Mouse (Mus musculus): ENCODE data around the gene Spa17. TPM values are rescaled to one million over a fixed set of nuclear protein-coding genes. Genes with fewer than 3 reads are reported as not detected.

Gene Spa17
- polyA plus RNA-seq, 1 experiment, result 1.3 TPM

DNA sequence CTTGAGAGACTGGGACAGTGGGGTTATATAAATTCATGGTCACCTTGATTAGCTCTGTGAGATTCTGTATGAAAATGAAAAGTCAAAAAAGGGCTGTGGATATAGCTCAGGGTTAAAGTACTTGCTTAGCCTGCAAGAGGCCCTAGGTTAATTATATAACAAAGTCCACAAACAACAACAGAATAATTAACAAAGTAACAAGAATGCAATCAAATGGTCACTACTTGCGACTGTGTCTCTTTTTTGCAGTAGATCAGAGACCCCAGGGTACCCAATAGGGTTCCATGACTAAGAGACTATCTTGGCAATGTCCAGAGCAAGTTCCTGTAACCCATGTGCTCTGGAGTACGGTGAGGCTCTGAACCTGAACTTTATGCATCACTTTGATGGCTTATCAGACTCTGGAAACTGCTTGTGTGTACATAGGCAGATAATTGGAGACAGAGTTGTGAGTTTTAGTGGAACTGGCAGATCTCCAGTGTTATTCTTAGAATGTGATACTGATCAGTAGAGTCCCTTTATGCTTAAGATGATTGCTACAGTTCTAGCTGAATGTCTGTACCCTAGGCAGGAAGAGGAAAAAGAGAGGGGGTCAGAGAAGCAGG lies 44.2 kb downstream of the Spa17 start:
- H3K4me3 ChIP-seq (ENCODE audit: insufficient read depth, low read length), result no peak overlapping the region
- no peak overlapping the region for H3K27ac ChIP-seq (ENCODE audit: insufficient read depth, low read depth, low read length)
- H3K4me1 ChIP-seq (ENCODE audit: control insufficient read depth, insufficient read depth, low read length), result 0 out of 2 replicates have a peak, but pooled peaks cover 4% of the 10 kb centered on the region
- TF ChIP-seq POLR2A (IDR thresholded peaks at IDR 0.05; ENCODE audit: borderline replicate concordance, low read depth, low read length) (no peak), CTCF (IDR thresholded peaks at IDR 0.05; ENCODE audit: low read depth, low read length) (no peak)

DNA sequence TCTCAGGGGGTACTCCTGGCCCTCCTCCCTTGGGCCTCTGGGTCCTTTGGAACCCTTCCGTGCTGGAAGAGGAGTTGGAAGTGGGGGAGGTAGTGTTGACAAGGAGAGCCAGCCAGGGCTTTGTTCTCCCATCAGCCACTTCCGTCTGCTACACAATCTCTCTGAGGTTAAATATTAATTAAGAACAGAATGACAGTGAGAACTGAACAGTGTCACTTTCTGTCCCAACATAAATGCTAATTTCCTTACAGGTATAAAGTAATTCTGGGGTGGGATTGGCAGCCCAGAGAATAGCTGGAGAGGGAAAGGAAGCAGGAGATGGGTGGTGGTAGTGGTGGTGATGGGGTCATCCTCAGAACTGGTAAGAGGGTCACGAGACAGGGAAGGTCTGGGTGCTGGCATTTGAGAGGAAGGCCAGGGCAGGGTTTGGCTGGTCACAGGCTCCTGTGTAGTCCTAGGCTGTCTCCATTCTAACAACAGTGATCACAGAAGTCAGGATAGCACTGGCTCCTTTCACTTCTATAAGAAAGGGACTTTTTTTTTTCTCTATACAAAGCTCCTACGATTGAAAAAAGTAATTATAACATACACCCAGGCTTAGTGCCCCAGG lies 44.8 kb downstream of the Spa17 start:
- 0 out of 2 replicates have a peak, but pooled peaks cover 4% of the 10 kb centered on the region for H3K4me1 ChIP-seq (ENCODE audit: control insufficient read depth, insufficient read depth, low read length)
- H3K27ac ChIP-seq (ENCODE audit: insufficient read depth, low read depth, low read length), result no peak overlapping the region
- TF ChIP-seq POLR2A (IDR thresholded peaks at IDR 0.05; ENCODE audit: borderline replicate concordance, low read depth, low read length), result no peak
- TF ChIP-seq CTCF (IDR thresholded peaks at IDR 0.05; ENCODE audit: low read depth, low read length), result no peak
- H3K4me3 ChIP-seq (ENCODE audit: insufficient read depth, low read length), result no peak overlapping the region

DNA sequence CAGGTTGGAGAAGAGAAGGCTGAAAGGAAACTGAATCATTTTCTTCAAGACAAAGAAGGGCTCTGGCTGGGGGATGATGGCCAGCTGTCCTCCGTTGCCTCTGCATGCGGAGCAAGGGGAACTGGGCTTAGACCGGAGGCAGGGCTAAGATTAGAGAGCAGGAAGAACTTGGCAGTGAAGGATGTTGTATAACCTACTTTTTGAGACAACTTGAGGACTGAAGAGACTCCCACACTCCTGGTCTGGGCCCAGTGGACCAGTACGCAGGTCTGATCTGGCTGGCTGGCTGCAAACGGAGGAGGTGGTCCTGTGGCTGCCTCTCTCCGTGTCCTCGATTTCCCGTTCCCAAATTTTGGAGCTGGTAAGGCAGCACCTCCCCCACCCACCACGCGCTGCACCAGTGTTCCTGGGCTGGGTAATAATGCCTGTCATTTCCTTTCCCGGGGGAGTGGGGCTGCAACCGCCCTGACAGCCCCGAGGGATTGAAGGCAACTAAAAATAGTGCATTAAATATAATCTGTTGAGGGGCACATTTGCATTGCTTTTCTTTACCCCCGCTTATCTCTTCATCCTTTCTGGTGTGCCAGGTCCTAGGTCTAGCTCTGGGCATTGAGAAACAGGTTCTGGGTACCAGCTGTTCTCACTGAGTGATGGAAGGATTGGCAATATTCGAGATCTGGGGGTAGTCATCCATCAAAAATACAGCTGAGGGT lies 45.5 kb downstream of the Spa17 start:
- H3K27ac ChIP-seq (ENCODE audit: insufficient read depth, low read depth, low read length), result no peak overlapping the region
- H3K4me3 ChIP-seq (ENCODE audit: insufficient read depth, low read length), result no peak overlapping the region
- H3K4me1 ChIP-seq (ENCODE audit: control insufficient read depth, insufficient read depth, low read length), result 0 out of 2 replicates have a peak, but pooled peaks cover 4% of the 10 kb centered on the region
- TF ChIP-seq CTCF (IDR thresholded peaks at IDR 0.05; ENCODE audit: low read depth, low read length) (no peak), POLR2A (IDR thresholded peaks at IDR 0.05; ENCODE audit: borderline replicate concordance, low read depth, low read length) (no peak)

DNA sequence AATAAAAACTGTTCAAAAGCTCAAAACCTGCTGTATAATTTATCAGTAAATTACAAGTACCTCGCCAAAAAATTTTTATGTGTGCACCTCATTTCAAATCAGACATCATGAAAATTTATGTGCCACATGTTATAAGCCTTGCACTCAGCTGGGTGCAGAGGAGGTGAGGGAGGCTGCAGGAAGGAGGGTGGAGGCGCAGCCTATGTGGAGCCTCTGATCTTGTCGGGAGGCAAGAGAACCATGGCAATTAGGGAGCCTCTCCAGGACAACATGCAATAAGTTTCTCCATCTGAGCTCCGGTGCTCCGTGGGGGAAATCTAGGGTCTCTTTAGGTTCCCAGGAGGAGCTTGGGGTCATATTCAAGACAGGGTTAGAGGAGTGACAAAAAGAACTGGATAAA lies 46.1 kb downstream of the Spa17 start:
- Histone ChIP-seq H3K4me1 (ENCODE audit: control insufficient read depth, insufficient read depth, low read length) (0 out of 2 replicates have a peak, but pooled peaks cover 4% of the 10 kb centered on the region), H3K27ac (ENCODE audit: insufficient read depth, low read depth, low read length) (no peak overlapping the region), H3K4me3 (ENCODE audit: insufficient read depth, low read length) (no peak overlapping the region)
- no peak for TF ChIP-seq POLR2A (IDR thresholded peaks at IDR 0.05; ENCODE audit: borderline replicate concordance, low read depth, low read length)
- TF ChIP-seq CTCF (IDR thresholded peaks at IDR 0.05; ENCODE audit: low read depth, low read length), result no peak

DNA sequence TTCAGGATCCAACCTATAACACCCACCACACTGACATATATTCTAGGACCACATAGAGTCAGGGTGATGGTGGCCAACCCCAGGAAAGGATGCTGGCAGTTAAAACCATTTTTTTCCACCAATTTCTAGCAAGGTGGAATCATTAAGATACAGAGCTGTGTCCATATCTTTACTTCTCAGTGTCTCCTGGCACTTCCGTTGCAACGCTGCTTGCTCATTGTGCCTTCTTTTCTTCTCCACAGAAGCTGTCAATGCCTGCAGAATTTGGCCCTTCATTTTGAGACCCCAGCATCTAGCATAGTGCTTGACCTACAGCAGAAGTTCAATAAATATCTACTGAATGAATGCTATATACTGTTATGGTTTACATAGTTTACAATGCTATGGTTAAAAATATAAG lies 46.5 kb downstream of the Spa17 start:
- Histone ChIP-seq H3K27ac (ENCODE audit: insufficient read depth, low read depth, low read length) (no peak overlapping the region), H3K4me3 (ENCODE audit: insufficient read depth, low read length) (no peak overlapping the region), H3K4me1 (ENCODE audit: control insufficient read depth, insufficient read depth, low read length) (0 out of 2 replicates have a peak, but pooled peaks cover 4% of the 10 kb centered on the region)
- no peak for TF ChIP-seq POLR2A (IDR thresholded peaks at IDR 0.05; ENCODE audit: borderline replicate concordance, low read depth, low read length)
- TF ChIP-seq CTCF (IDR thresholded peaks at IDR 0.05; ENCODE audit: low read depth, low read length), result no peak

DNA sequence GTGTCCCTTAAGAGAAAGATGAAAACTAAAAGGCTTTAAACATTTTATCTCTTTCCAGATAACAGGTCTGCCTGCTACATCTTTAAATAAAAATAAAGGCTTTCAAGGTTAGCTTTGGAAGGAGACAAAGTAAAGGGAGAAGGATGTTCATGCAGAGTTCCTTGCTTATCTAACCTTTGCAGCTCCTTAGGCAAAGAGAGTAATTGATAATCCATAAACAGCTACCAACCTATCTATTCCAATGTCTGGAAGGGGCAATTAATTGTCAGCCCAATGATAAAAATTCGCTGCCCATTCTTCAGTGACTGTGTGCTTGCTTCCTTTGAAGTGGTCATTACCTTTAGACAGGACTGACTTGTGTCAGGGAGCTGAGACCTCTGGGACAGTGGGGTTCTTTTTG lies 49.7 kb downstream of the Spa17 start:
- H3K4me1 ChIP-seq (ENCODE audit: control insufficient read depth, insufficient read depth, low read length), result peaks cover 6% of the 10 kb centered on the region; the same call in 1 of the 2 replicates
- no peak overlapping the region for H3K27ac ChIP-seq (ENCODE audit: insufficient read depth, low read depth, low read length)
- TF ChIP-seq POLR2A (IDR thresholded peaks at IDR 0.05; ENCODE audit: borderline replicate concordance, low read depth, low read length) (no peak), CTCF (IDR thresholded peaks at IDR 0.05; ENCODE audit: low read depth, low read length) (no peak)
- H3K4me3 ChIP-seq (ENCODE audit: insufficient read depth, low read length), result no peak overlapping the region

DNA sequence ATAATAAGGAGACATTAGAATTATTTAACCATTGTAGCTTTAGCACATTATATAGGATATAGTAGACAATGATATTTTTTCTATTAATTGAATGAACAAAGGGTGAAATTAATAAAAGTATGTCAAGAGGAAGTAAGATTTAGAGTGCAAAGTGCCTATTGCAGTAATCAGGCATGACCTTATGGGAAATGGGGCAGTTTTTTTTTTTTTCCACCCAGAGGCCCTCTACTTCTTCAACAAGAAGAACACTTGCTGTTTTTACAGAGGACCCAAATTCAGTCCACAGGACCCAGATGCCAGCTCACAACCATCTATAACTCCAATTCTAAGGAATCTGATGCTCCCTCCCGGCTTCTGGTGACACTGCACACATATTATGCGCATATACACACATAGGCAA lies 52.9 kb downstream of the Spa17 start:
- Histone ChIP-seq H3K27ac (ENCODE audit: insufficient read depth, low read depth, low read length) (no peak overlapping the region), H3K4me1 (ENCODE audit: control insufficient read depth, insufficient read depth, low read length) (peaks cover 2% of the 10 kb centered on the region; the same call in 1 of the 2 replicates), H3K4me3 (ENCODE audit: insufficient read depth, low read length) (no peak overlapping the region)
- TF ChIP-seq POLR2A (IDR thresholded peaks at IDR 0.05; ENCODE audit: borderline replicate concordance, low read depth, low read length) (no peak), CTCF (IDR thresholded peaks at IDR 0.05; ENCODE audit: low read depth, low read length) (no peak)

DNA sequence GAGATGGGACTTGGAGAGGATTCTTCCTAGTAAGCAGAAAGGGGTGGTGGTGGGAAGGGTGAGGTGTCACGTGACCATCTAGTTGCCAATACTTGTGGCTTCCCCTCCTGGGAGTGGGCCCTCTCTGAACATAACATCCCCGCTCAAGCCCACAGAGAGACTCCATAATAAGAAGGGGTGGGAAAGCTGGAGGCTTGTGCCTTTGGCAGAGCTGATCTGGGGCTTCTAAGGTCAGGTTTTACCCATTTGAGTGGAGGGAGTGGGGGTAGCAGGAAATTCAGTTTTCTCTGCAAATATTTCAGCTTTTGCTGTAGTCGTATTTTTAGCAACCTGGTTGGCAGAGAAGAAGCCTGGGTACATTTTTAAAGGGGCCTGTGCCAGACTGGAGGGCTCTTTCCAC lies 57.2 kb downstream of the Spa17 start:
- Histone ChIP-seq H3K27ac (ENCODE audit: insufficient read depth, low read depth, low read length) (no peak overlapping the region), H3K4me3 (ENCODE audit: insufficient read depth, low read length) (no peak overlapping the region), H3K4me1 (ENCODE audit: control insufficient read depth, insufficient read depth, low read length) (peaks cover 3% of the 10 kb centered on the region; the same call in 1 of the 2 replicates)
- TF ChIP-seq POLR2A (IDR thresholded peaks at IDR 0.05; ENCODE audit: borderline replicate concordance, low read depth, low read length) (no peak), CTCF (IDR thresholded peaks at IDR 0.05; ENCODE audit: low read depth, low read length) (no peak)

DNA sequence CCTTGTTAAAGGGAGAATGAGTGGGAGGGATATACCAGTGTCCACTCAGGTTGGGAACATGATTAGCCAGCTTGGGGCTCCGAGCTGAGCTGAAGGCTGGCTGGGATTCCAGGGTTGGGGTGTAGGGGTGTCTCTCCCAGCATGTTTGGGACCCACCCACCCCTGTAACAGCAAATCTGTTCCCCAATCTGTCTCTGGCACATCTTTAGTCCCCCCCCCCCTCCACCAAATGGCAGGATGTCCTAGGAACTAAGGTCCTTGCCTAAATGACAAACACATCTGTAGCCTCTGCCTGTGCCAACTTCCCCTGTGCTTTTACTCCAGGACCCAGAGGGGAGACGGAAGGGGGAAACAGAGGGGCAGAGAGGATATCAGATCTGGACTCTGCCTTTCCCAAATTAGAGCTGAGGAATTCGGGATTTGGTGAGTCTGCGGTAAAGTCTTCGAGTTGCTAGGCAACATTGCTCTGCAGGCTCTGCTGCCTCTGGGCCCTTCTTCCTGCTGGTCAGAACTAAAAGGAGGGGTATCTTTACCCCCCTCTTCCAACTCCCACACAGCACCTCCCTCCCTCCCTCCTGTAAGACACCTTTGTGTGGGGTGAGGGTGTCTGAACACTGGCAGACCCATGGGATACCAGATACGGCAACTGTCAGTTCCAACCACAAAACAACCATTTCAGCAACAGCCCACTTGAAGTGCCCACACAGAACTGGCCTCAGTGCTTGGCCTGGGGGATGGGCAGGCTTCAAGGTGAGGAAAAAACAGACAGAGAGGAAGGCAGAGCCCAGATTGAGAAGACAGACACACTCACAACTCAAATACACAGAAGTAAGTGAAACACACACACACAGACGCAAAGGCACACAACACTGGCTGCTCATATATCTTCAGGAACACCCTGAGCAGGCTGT lies 58.4 kb downstream of the Spa17 start, which contains the start of gene Siae:
Gene Siae (plus strand): TSS at position 861 of the 911 bp plus-strand sequence.
- Histone ChIP-seq H3K4me3 (ENCODE audit: insufficient read depth, low read length) (no peak within 1 kb of the TSS), H3K4me1 (ENCODE audit: control insufficient read depth, insufficient read depth, low read length) (0 out of 2 replicates have a peak, but pooled peaks cover 2% of the 10 kb centered on the region)

More for the DNA sequence above, 58.4 kb downstream of the Spa17 start, which contains the start of gene Siae:
- no peak within 1 kb of the TSS for H3K27ac ChIP-seq (ENCODE audit: insufficient read depth, low read depth, low read length)
- no peak for TF ChIP-seq POLR2A (IDR thresholded peaks at IDR 0.05; ENCODE audit: borderline replicate concordance, low read depth, low read length)
- no peak for TF ChIP-seq CTCF (IDR thresholded peaks at IDR 0.05; ENCODE audit: low read depth, low read length)
